Mouse (Mus musculus): ENCODE measurements around the gene Nsl1. TPM values are rescaled to one million over a fixed set of nuclear protein-coding genes. Genes with fewer than 3 reads are reported as not detected.
A peak's percentile ranks its signal among the peaks of the same experiment; 100 is the strongest.

The Nsl1 gene
- polyA plus RNA-seq, 1 experiment from 2014 or later, result 19.7 TPM

- no peak overlapping the region for H3K4me2 ChIP-seq (ENCODE audit: low read depth)
- H3K27me3 ChIP-seq (ENCODE audit: control insufficient read depth, insufficient read depth, low read length), result no peaks in the 10 kb centered on the region
- H3K4me1 ChIP-seq (ENCODE audit: control insufficient read depth, insufficient read depth, low read length), result peaks cover 9% of the 10 kb centered on the region; the same call in 1 of the 2 replicates
- no peak overlapping the region for H3K9ac ChIP-seq (ENCODE audit: low read length)
- DNase-seq (ENCODE audit: low spot score) (no peak), ATAC-seq (ENCODE audit: insufficient read depth, low FRiP score, low TSS enrichment) (no peak)
- no peaks in the 10 kb centered on the region for H3K9me3 ChIP-seq (ENCODE audit: control insufficient read depth, low read length)
- H3K27ac ChIP-seq (ENCODE audit: low read depth, low read length), result no peak overlapping the region
- 92% methylated on average over 2 of the region's 2 CpGs for WGBS
- no peaks in the 10 kb centered on the region for H3K36me3 ChIP-seq (ENCODE audit: control insufficient read depth, insufficient read depth, low read length)
- H3K4me3 ChIP-seq (ENCODE audit: low read depth, low read length), result no peak overlapping the region
Observed at GRCm38 (mm10) chr1:191064535-191064934, 1.7 kb downstream of the Nsl1 start.

GRCm38 (mm10) chr1:191065188-191065587 lies 2.4 kb downstream of the Nsl1 start:
- ATAC-seq (ENCODE audit: insufficient read depth, low FRiP score, low TSS enrichment) (no peak), DNase-seq (ENCODE audit: low spot score) (no peak)
- H3K27me3 ChIP-seq (ENCODE audit: control insufficient read depth, insufficient read depth, low read length), result no peaks in the 10 kb centered on the region
- no peak overlapping the region for H3K27ac ChIP-seq (ENCODE audit: low read depth, low read length)
- peaks cover 3% of the 10 kb centered on the region; the same call in 1 of the 2 replicates for H3K36me3 ChIP-seq (ENCODE audit: control insufficient read depth, insufficient read depth, low read length)
- peaks cover 9% of the 10 kb centered on the region; the same call in 1 of the 2 replicates for H3K4me1 ChIP-seq (ENCODE audit: control insufficient read depth, insufficient read depth, low read length)
- H3K9me3 ChIP-seq (ENCODE audit: control insufficient read depth, low read length), result no peaks in the 10 kb centered on the region
- 84% methylated on average over 4 of the region's 4 CpGs for WGBS
- H3K4me3 ChIP-seq (ENCODE audit: low read depth, low read length), result no peak overlapping the region
- H3K9ac ChIP-seq (ENCODE audit: low read length), result no peak overlapping the region
- no peak overlapping the region for H3K4me2 ChIP-seq (ENCODE audit: low read depth)

- 83% methylated on average over 5 of the region's 5 CpGs for WGBS
- H3K36me3 ChIP-seq (ENCODE audit: control insufficient read depth, insufficient read depth, low read length), result peaks cover 9% of the 10 kb centered on the region
- no peaks in the 10 kb centered on the region for H3K27me3 ChIP-seq (ENCODE audit: control insufficient read depth, insufficient read depth, low read length)
- no peak overlapping the region for H3K9ac ChIP-seq (ENCODE audit: low read length)
- no peak for DNase-seq (ENCODE audit: low spot score)
- H3K4me2 ChIP-seq (ENCODE audit: low read depth), result no peak overlapping the region
- no peak overlapping the region for H3K4me3 ChIP-seq (ENCODE audit: low read depth, low read length)
- no peak for ATAC-seq (ENCODE audit: insufficient read depth, low FRiP score, low TSS enrichment)
- peaks cover 9% of the 10 kb centered on the region; the same call in 1 of the 2 replicates for H3K4me1 ChIP-seq (ENCODE audit: control insufficient read depth, insufficient read depth, low read length)
- no peaks in the 10 kb centered on the region for H3K9me3 ChIP-seq (ENCODE audit: control insufficient read depth, low read length)
- no peak overlapping the region for H3K27ac ChIP-seq (ENCODE audit: low read depth, low read length)
Observed at GRCm38 (mm10) chr1:191068377-191068776, 5.6 kb downstream of the Nsl1 start.

DNA sequence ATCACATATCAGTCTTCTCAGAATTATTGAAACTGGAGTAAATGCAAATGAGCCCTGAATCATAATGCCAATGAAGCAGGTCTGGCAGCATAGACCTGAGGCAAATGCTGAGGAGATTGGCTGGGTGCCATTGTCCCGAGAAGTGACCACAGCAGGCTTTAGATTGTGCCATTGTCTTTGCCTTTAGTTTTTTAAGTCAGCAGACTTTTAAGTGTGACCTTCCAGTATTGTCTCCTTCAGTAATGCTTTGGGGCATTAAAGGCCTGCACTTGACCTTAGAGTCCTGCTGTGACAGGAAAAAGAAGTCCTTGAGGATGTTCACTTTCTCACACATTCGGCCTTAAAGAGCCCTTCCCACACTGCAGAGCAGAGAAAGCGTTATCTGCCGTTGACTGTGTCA lies 7.4 kb downstream of the Nsl1 start:
- 91% methylated on average over 4 of the region's 4 CpGs for WGBS
- no peak overlapping the region for H3K9ac ChIP-seq (ENCODE audit: low read length)
- peaks cover 9% of the 10 kb centered on the region for H3K36me3 ChIP-seq (ENCODE audit: control insufficient read depth, insufficient read depth, low read length)
- DNase-seq (ENCODE audit: low spot score) (no peak), ATAC-seq (ENCODE audit: insufficient read depth, low FRiP score, low TSS enrichment) (no peak)
- no peaks in the 10 kb centered on the region for H3K27me3 ChIP-seq (ENCODE audit: control insufficient read depth, insufficient read depth, low read length)
- H3K4me1 ChIP-seq (ENCODE audit: control insufficient read depth, insufficient read depth, low read length), result no peaks in the 10 kb centered on the region
- no peaks in the 10 kb centered on the region for H3K9me3 ChIP-seq (ENCODE audit: control insufficient read depth, low read length)
- no peak overlapping the region for H3K27ac ChIP-seq (ENCODE audit: low read depth, low read length)
- no peak overlapping the region for H3K4me3 ChIP-seq (ENCODE audit: low read depth, low read length)
- no peak overlapping the region for H3K4me2 ChIP-seq (ENCODE audit: low read depth)

- H3K27ac ChIP-seq (ENCODE audit: low read depth, low read length), result no peak overlapping the region
- H3K9me3 ChIP-seq (ENCODE audit: control insufficient read depth, low read length), result no peaks in the 10 kb centered on the region
- peaks cover 9% of the 10 kb centered on the region for H3K36me3 ChIP-seq (ENCODE audit: control insufficient read depth, insufficient read depth, low read length)
- WGBS, result 90% methylated on average over 6 of the region's 6 CpGs
- no peaks in the 10 kb centered on the region for H3K4me1 ChIP-seq (ENCODE audit: control insufficient read depth, insufficient read depth, low read length)
- DNase-seq (ENCODE audit: low spot score) (no peak), ATAC-seq (ENCODE audit: insufficient read depth, low FRiP score, low TSS enrichment) (no peak)
- H3K4me2 ChIP-seq (ENCODE audit: low read depth), result no peak overlapping the region
- H3K27me3 ChIP-seq (ENCODE audit: control insufficient read depth, insufficient read depth, low read length), result no peaks in the 10 kb centered on the region
- no peak overlapping the region for H3K9ac ChIP-seq (ENCODE audit: low read length)
- H3K4me3 ChIP-seq (ENCODE audit: low read depth, low read length), result no peak overlapping the region
Observed at GRCm38 (mm10) chr1:191071613-191072012, 8.8 kb downstream of the Nsl1 start.

GRCm38 (mm10) chr1:191072329-191072913 lies 9.6 kb downstream of the Nsl1 start:
- no peak overlapping the region for H3K9ac ChIP-seq (ENCODE audit: low read length)
- H3K4me2 ChIP-seq (ENCODE audit: low read depth), result no peak overlapping the region
- no peaks in the 10 kb centered on the region for H3K27me3 ChIP-seq (ENCODE audit: control insufficient read depth, insufficient read depth, low read length)
- H3K27ac ChIP-seq (ENCODE audit: low read depth, low read length), result no peak overlapping the region
- ATAC-seq (ENCODE audit: insufficient read depth, low FRiP score, low TSS enrichment) (no peak), DNase-seq (ENCODE audit: low spot score) (no peak)
- H3K4me3 ChIP-seq (ENCODE audit: low read depth, low read length), result no peak overlapping the region
- H3K4me1 ChIP-seq (ENCODE audit: control insufficient read depth, insufficient read depth, low read length), result no peaks in the 10 kb centered on the region
- no peaks in the 10 kb centered on the region for H3K9me3 ChIP-seq (ENCODE audit: control insufficient read depth, low read length)
- 93% methylated on average over 16 of the region's 16 CpGs for WGBS
- peaks cover 11% of the 10 kb centered on the region for H3K36me3 ChIP-seq (ENCODE audit: control insufficient read depth, insufficient read depth, low read length)

GRCm38 (mm10) chr1:191073001-191073400 lies 10.2 kb downstream of the Nsl1 start:
- Histone ChIP-seq H3K4me2 (ENCODE audit: low read depth) (no peak overlapping the region), H3K27me3 (ENCODE audit: control insufficient read depth, insufficient read depth, low read length) (no peaks in the 10 kb centered on the region), H3K4me1 (ENCODE audit: control insufficient read depth, insufficient read depth, low read length) (no peaks in the 10 kb centered on the region), H3K27ac (ENCODE audit: low read depth, low read length) (no peak overlapping the region), H3K4me3 (ENCODE audit: low read depth, low read length) (no peak overlapping the region), H3K9me3 (ENCODE audit: control insufficient read depth, low read length) (no peaks in the 10 kb centered on the region), H3K9ac (ENCODE audit: low read length) (no peak overlapping the region), H3K36me3 (ENCODE audit: control insufficient read depth, insufficient read depth, low read length) (peaks cover 11% of the 10 kb centered on the region)
- DNase-seq (ENCODE audit: low spot score), result no peak
- 88% methylated on average over 6 of the region's 6 CpGs for WGBS
- ATAC-seq (ENCODE audit: insufficient read depth, low FRiP score, low TSS enrichment), result no peak

- Histone ChIP-seq H3K4me1 (ENCODE audit: control insufficient read depth, insufficient read depth, low read length) (no peaks in the 10 kb centered on the region), H3K27ac (ENCODE audit: low read depth, low read length) (no peak overlapping the region), H3K4me2 (ENCODE audit: low read depth) (no peak overlapping the region), H3K4me3 (ENCODE audit: low read depth, low read length) (no peak overlapping the region), H3K9ac (ENCODE audit: low read length) (no peak overlapping the region), H3K36me3 (ENCODE audit: control insufficient read depth, insufficient read depth, low read length) (peaks cover 14% of the 10 kb centered on the region), H3K27me3 (ENCODE audit: control insufficient read depth, insufficient read depth, low read length) (no peaks in the 10 kb centered on the region), H3K9me3 (ENCODE audit: control insufficient read depth, low read length) (no peaks in the 10 kb centered on the region)
- no peak for DNase-seq (ENCODE audit: low spot score)
- WGBS, result 85% methylated on average over 4 of the region's 4 CpGs
- no peak for ATAC-seq (ENCODE audit: insufficient read depth, low FRiP score, low TSS enrichment)
Observed at GRCm38 (mm10) chr1:191073486-191073885, 10.7 kb downstream of the Nsl1 start.

DNA sequence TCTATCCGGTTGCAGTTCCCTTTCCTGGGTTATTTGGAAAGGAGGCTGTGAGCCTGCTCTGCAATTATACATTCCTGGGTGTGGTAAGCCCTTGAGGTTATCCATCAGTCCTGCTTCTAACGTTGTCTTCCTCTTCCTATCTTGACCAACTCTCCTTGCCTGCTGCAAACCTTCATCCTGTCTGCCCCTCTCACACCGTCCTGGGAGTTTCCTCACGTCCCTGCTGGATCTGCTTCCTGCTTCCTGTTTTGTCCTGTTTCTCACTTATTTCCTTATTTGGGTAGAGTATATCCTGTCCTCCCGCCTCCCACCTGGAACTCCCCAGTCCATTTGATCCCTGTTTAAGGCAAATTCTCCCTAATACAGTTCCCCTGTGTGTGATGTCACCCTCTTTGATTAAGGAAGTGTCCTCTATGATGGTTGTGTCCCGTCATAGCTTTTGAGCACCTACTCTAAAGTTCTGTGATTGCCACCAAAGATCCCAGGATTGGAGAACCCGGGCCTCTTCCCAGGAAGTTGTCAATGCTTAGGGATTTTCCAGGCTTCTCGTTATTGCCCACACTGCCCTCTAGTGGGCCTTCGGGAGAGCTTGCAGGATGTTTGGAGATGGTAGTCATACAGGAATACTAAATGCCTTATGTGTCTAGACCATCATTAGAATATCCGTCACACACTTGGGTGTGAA lies 12.5 kb downstream of the Nsl1 start:
- Histone ChIP-seq H3K36me3 (ENCODE audit: control insufficient read depth, insufficient read depth, low read length) (peaks cover 12% of the 10 kb centered on the region), H3K9ac (ENCODE audit: low read length) (no peak overlapping the region), H3K4me1 (ENCODE audit: control insufficient read depth, insufficient read depth, low read length) (no peaks in the 10 kb centered on the region), H3K27ac (ENCODE audit: low read depth, low read length) (no peak overlapping the region), H3K9me3 (ENCODE audit: control insufficient read depth, low read length) (no peaks in the 10 kb centered on the region), H3K27me3 (ENCODE audit: control insufficient read depth, insufficient read depth, low read length) (no peaks in the 10 kb centered on the region), H3K4me3 (ENCODE audit: low read depth, low read length) (no peak overlapping the region), H3K4me2 (ENCODE audit: low read depth) (no peak overlapping the region)
- ATAC-seq (ENCODE audit: insufficient read depth, low FRiP score, low TSS enrichment) (no peak), DNase-seq (ENCODE audit: low spot score) (peak; percentile 48)
- WGBS, result 68% methylated on average over 10 of the region's 10 CpGs

Data from neural tube, embryonic 11.5 days (tissue).